Mouse (Mus musculus): ENCODE results near the gene Gm29133. TPM values are rescaled to one million over a fixed set of nuclear protein-coding genes. Genes with fewer than 3 reads are reported as not detected.

Gm29133 gene
- not detected for polyA plus RNA-seq (2014; fragmentation: Illumina TruSeq; extraction: RNeasy Lipid Tissue Mini Kit (QIAGEN cat#74804); ENCODE audit: low read depth, low replicate concordance)

GRCm38 (mm10) chr3:75747897-75748296, at the start of gene Gm29133:
Gm29133 (plus strand) TSS chr3:75748197.

Other genes starting within 250 kb of the Gm29133 start
- gene Pdcd10, start 191.3 kb upstream of the Gm29133 start, polyA plus RNA-seq (2014; fragmentation: Illumina TruSeq; extraction: RNeasy Lipid Tissue Mini Kit (QIAGEN cat#74804); ENCODE audit: low read depth, low replicate concordance): 178 TPM
- 9.8 TPM for gene Serpini1, start 190.7 kb upstream of the Gm29133 start, polyA plus RNA-seq (2014; fragmentation: Illumina TruSeq; extraction: RNeasy Lipid Tissue Mini Kit (QIAGEN cat#74804); ENCODE audit: low read depth, low replicate concordance)
- 8.4 TPM for gene Golim4, start 208.8 kb downstream of the Gm29133 start, polyA plus RNA-seq (2014; fragmentation: Illumina TruSeq; extraction: RNeasy Lipid Tissue Mini Kit (QIAGEN cat#74804); ENCODE audit: low read depth, low replicate concordance)

Measured in testis, adult 10 weeks (tissue).